ENCODE assay signal across 17 mouse cellular contexts in the genomic region with DNA sequence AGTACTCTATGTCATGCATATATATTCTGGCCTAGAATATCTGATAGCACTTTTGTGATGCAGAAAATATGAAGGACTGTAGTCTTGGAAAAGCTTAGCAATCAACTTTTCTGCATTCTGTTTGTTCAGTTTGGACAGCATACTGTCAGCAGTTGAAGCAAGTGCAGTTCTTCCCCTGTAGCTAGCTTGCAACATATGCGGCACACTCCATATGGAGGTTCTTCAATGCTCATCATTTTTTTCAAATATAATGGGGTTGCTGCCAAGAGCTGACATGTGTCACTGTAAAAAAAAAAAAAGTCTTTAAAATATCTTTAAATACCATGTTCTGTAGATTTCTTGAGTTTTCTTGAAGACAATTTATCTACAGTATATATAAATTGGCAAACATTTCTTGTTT. TPM values are rescaled to one million over a fixed set of nuclear protein-coding genes. Genes with fewer than 3 reads are reported as not detected.
"Had no signal": no experiment of that assay in that cellular context is flagged by ENCODE, and none has a peak within 500 bp of the region (broad histone marks: within the 10 kb centered on the region; RNA-seq: fewer than 3 reads in every experiment).

No protein-coding gene starts in this region.

- H3K4me2 ChIP-seq: limb, embryonic 12.5 days; midbrain, embryonic 15.5 days; neural tube, embryonic 13.5 days had no signal

- H3K9ac ChIP-seq: limb, embryonic 12.5 days; liver, embryonic 14.5 days; midbrain, embryonic 15.5 days; neural tube, embryonic 13.5 days had no signal

- H3K9me3 ChIP-seq: limb, embryonic 12.5 days; midbrain, embryonic 10.5 days; midbrain, embryonic 15.5 days; neural tube, embryonic 13.5 days had no signal

- H3K27ac ChIP-seq: kidney, postnatal 0 days; layer of hippocampus, adult 2 months; left cerebral cortex, adult 2 months; limb, embryonic 12.5 days; liver, embryonic 14.5 days; midbrain, embryonic 10.5 days; midbrain, embryonic 15.5 days; neural tube, embryonic 13.5 days had no signal

- H3K27me3 ChIP-seq: limb, embryonic 12.5 days; midbrain, embryonic 15.5 days; neural tube, embryonic 13.5 days had no signal

- H3K36me3 ChIP-seq: limb, embryonic 12.5 days; midbrain, embryonic 10.5 days; midbrain, embryonic 15.5 days; neural tube, embryonic 13.5 days had no signal

- DNase-seq: kidney, adult 8-10 months; kidney, postnatal 4 days; lung, adult 18-20 months; lung, postnatal 4 days; right cerebral cortex, postnatal 14 days; thymus, postnatal 36 days had no signal

- H3K4me3 ChIP-seq: layer of hippocampus, adult 2 months; left cerebral cortex, adult 2 months; limb, embryonic 12.5 days; midbrain, embryonic 10.5 days; midbrain, embryonic 15.5 days; neural tube, embryonic 13.5 days had no signal

- H3K4me1 ChIP-seq: limb, embryonic 12.5 days; midbrain, embryonic 10.5 days; midbrain, embryonic 15.5 days; neural tube, embryonic 13.5 days had no signal

- ATAC-seq: intestine, postnatal 0 days; lung, postnatal 0 days had no signal

RNA-seq across cellular contexts. Expression of a gene that starts 13.4 kb away (rescaled TPM):
- total RNA-seq: megakaryocyte, adult 5-6 weeks had no signal
